Mouse (Mus musculus) myocyte (in vitro differentiated cells): ENCODE measurements at regions not wholly inside any gene's neighbourhood (a gene's known extent, or its start where the extent isn't known, plus 50 kb on each side); places are given as distances from the start of the nearest gene placed in this dataset.

Experiments used
- CEBPB ChIP-seq: IDR thresholded peaks from 2 replicates; pipeline ENCODE4 v1.6.1; 2011; ENCODE audit warnings: mild to moderate bottlenecking, moderate library complexity; ENCODE audit not compliant: poor library complexity, insufficient read depth, severe bottlenecking
- MAX ChIP-seq: IDR thresholded peaks from one replicate; pipeline ENCODE4 v1.6.1; 2011; ENCODE audit warnings: low read depth, mild to moderate bottlenecking, control low read depth
- POLR2A ChIP-seq: IDR thresholded peaks from one replicate; pipeline ENCODE4 v1.6.1; 2011; ENCODE audit warnings: low read depth, mild to moderate bottlenecking, control low read depth, moderate library complexity; ENCODE audit not compliant: insufficient read length
- REST ChIP-seq: IDR thresholded peaks from one replicate; pipeline ENCODE4 v1.6.1; 2011; ENCODE audit warnings: mild to moderate bottlenecking, control low read depth, moderate library complexity; ENCODE audit not compliant: insufficient read depth, insufficient read length
- USF1 ChIP-seq: IDR thresholded peaks from one replicate; pipeline ENCODE4 v1.6.1; 2011; ENCODE audit warnings: low read depth, mild to moderate bottlenecking, control low read depth, moderate library complexity

DNA sequence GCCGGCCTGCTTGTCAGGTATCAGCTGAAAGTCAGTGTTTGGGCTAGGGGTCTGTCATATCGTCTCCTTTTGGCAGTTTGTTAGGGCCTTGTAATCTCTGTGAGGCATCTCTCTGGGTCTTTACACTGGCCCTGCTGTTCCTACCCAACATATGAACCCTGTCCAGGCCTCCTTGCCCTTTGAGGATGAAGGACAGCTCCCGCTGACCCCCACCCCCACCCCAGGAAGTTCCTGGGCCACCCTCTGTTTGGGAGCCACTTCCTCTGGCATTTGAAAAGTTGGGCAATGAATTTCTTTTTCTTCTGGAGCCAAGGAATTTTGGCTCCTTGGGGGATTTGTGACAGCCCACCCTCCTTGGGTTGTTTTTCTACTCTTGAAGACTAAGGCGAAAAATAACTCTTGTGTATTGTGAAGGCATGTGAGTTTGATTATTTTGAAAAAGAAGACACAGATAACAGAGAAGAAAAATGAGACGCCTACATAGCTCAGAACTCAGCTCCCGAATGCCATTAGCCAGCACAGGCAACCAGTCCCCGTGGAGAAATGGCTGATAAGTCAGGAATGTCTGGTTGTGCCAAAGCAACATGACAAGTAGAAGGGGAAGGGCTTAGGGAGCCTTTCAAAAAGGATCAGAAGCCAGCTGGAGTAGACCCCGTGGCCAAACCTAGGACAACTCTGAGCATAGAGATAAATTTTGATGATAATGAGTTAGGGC is 249.5 kb downstream of the Gm49356 start:
- TF ChIP-seq POLR2A: no peak
- no peak for TF ChIP-seq MAX
- TF ChIP-seq CEBPB: no peak
- TF ChIP-seq USF1: no peak
- TF ChIP-seq REST: no peak
